Comparison of ENCODE assay signal across 11 mouse cellular contexts in the genomic region with DNA sequence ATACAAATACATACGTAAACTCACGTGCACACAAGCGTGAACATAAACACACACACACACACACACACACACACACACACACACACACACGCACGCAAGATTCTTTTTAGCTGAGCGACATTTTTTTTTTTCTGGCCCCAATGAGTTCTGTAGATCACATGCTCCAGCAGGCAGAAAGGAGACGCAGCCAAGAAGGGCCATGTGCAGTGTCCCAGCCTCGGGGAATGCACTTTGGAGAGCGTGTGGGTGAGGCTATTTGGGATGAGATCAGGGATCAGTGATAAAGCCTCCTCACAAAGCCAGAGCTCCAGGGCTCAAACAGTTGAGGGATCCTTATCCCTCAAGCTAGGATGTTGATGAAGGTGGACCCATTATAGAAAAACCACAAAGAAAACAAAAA. TPM values are rescaled to one million over a fixed set of nuclear protein-coding genes. Genes with fewer than 3 reads are reported as not detected.
DNase-seq lines count a peak whose midpoint lies in the region; ATAC-seq and TF ChIP-seq lines count a peak whose summit lies in the region.
"Had no signal": no experiment of that assay in that cellular context is flagged by ENCODE, and none has a peak within 500 bp of the region (broad histone marks: within the 10 kb centered on the region; RNA-seq: fewer than 3 reads in every experiment).

No protein-coding gene starts in this region.

- no peak for TF ChIP-seq CTCF in gastrocnemius, adult 2 months (IDR thresholded peaks at IDR 0.05)

- no peak for DNase-seq in cerebellum, adult 11 months
- DNase-seq in layer of hippocampus, adult 11-12 months (ENCODE audit: low spot score): peak; percentile 17
- DNase-seq in layer of hippocampus, adult 8-10 months (ENCODE audit: low spot score in 2 of 2): no peak
- DNase-seq in MN1 (ENCODE audit: low spot score): peak; percentile 85
- peak; percentile 62 for DNase-seq in gastrocnemius, adult 2 months
- DNase-seq in thymus, adult 18-20 months: no peak
- no peak for DNase-seq in thymus, postnatal 25 days

- peak; percentile 82 for ATAC-seq in cerebellum, adult (ENCODE audit: insufficient number of reproducible peaks, low FRiP score, low TSS enrichment)

- no peak overlapping the region for H3K4me3 ChIP-seq in gastrocnemius, adult 2 months
- H3K4me3 ChIP-seq: embryonic facial prominence, embryonic 13.5 days; hindbrain, embryonic 15.5 days; megakaryocyte, embryonic 14.5 days had no signal

- intact Hi-C loops in gastrocnemius, adult 2 months (cut with DNase I): no loop called here

- H3K27ac ChIP-seq in gastrocnemius, adult 2 months: peak overlapping the region; percentile 67
- H3K27ac ChIP-seq: embryonic facial prominence, embryonic 13.5 days; hindbrain, embryonic 15.5 days had no signal

RNA-seq across cellular contexts. Expression of gene Rab30, which starts 24.0 kb away (rescaled TPM):
- total RNA-seq in layer of hippocampus, adult 8-10 months (2022): 10 to 100 TPM; 37.0 to 42.0 (median 40.7) TPM
- total RNA-seq in gastrocnemius, adult 2 months (2021): 1 to 10 TPM; 6.5 to 7.7 TPM

Comparison
In these comparisons a context has a peak if more than half of its experiments do, and no peak if none do; other contexts are left out.
1. DNase-seq: peak in layer of hippocampus, adult 11-12 months (single experiment), MN1 (single experiment) and gastrocnemius, adult 2 months (single experiment); none in cerebellum, adult 11 months (single experiment), layer of hippocampus, adult 8-10 months (0 of 2), thymus, adult 18-20 months (0 of 2) and thymus, postnatal 25 days (single experiment).
2. RNA of gene Rab30, which starts 24.0 kb away (total RNA-seq): 37.0 to 42.0 TPM in layer of hippocampus, adult 8-10 months; 6.5 to 7.7 TPM in gastrocnemius, adult 2 months; every median in the first group is over 4 times any median in the second.